In the genomic region with DNA sequence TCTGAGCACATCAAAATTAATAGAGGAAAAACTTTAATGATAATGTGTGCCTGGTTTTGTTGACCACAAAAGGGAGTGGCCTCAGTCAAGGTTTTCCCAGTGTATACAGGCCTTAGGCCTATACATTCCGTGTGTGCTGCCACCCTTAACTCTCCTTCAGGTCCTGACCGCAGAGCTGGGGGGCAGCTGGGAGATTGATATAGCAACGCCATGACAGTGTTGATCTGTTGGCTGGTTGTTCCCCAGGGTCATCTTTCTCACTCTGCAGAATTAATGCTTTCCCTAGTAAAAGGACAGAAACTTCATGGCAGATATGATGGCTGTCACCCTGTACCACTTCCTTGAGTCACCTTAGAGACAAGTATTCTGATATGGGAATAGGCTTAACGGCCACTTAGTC, we compare ENCODE assay signal across 26 mouse cellular contexts. TPM values are rescaled to one million over a fixed set of nuclear protein-coding genes. Genes with fewer than 3 reads are reported as not detected.
DNase-seq lines count a peak whose midpoint lies in the region; ATAC-seq and TF ChIP-seq lines count a peak whose summit lies in the region.
"Had no signal": no experiment of that assay in that cellular context is flagged by ENCODE, and none has a peak within 500 bp of the region (broad histone marks: within the 10 kb centered on the region; RNA-seq: fewer than 3 reads in every experiment).

No protein-coding gene starts in this region.

- no peak for ATAC-seq in intestine, embryonic 14.5 days (replicated peaks; ENCODE audit: low FRiP score, low TSS enrichment, low read depth)
- ATAC-seq in intestine, embryonic 16.5 days: no peak
- ATAC-seq in liver, embryonic 11.5 days (replicated peaks; ENCODE audit: low FRiP score): no peak
- ATAC-seq in liver, postnatal 0 days: no peak
- ATAC-seq: CD4-positive, CD25-positive, alpha-beta regulatory T cell, adult 4 months; forebrain, embryonic 14.5 days had no signal

- peak; percentile 68 for DNase-seq in heart, adult 11 months
- DNase-seq in heart, adult 9 months (ENCODE audit: low spot score in 2 of 2): no peak
- peak; percentile 10 for DNase-seq in intestine, embryonic 14.5 days (ENCODE audit: low spot score)
- DNase-seq in liver, embryonic 11.5 days (ENCODE audit: low spot score): peak; percentile 15
- no peak for DNase-seq in liver, postnatal 0 days
- no peak for DNase-seq in gastrocnemius, postnatal 36 days
- DNase-seq: adrenal gland, adult 2 months; adrenal gland, postnatal 10 days; adrenal gland, postnatal 25 days; B cell, adult 2 months; cerebellum, adult 11 months; cerebellum, adult 18-20 months; cerebellum, adult 8-10 months; cerebellum, adult 9-11 months; cerebellum, postnatal 14 days; cerebellum, postnatal 36 days; embryo, embryonic 11 days had no signal

- TF ChIP-seq EP300 in liver, postnatal 0 days (IDR thresholded peaks at IDR 0.05; ENCODE audit: low read depth): no peak

- H3K27me3 ChIP-seq in intestine, embryonic 14.5 days (replicated peaks; ENCODE audit: control insufficient read depth, insufficient read depth, low read length): no peaks in the 10 kb centered on the region
- no peaks in the 10 kb centered on the region for H3K27me3 ChIP-seq in intestine, embryonic 16.5 days (replicated peaks; ENCODE audit: control insufficient read depth, insufficient read depth, low read length)
- no peaks in the 10 kb centered on the region for H3K27me3 ChIP-seq in liver, embryonic 11.5 days (replicated peaks; ENCODE audit: control insufficient read depth, insufficient read depth, low read length)
- no peaks in the 10 kb centered on the region for H3K27me3 ChIP-seq in liver, postnatal 0 days (ENCODE audit: insufficient read depth, low read length)
- H3K27me3 ChIP-seq: CH12.LX; embryonic facial prominence, embryonic 13.5 days; embryonic facial prominence, embryonic 15.5 days; forebrain, embryonic 12.5 days had no signal

- intact Hi-C loops in gastrocnemius, postnatal 36 days (cut with DNase I): no loop called here

- H3K4me1 ChIP-seq in intestine, embryonic 14.5 days (replicated peaks; ENCODE audit: control insufficient read depth, insufficient read depth, low read length): no peaks in the 10 kb centered on the region
- no peaks in the 10 kb centered on the region for H3K4me1 ChIP-seq in intestine, embryonic 16.5 days (ENCODE audit: control insufficient read depth, insufficient read depth, low read length)
- no peaks in the 10 kb centered on the region for H3K4me1 ChIP-seq in liver, embryonic 11.5 days (replicated peaks; ENCODE audit: control insufficient read depth, insufficient read depth, low read length)
- H3K4me1 ChIP-seq in liver, postnatal 0 days (ENCODE audit: insufficient read depth): no peaks in the 10 kb centered on the region
- H3K4me1 ChIP-seq: embryonic facial prominence, embryonic 15.5 days; forebrain, embryonic 10.5 days; forebrain, embryonic 12.5 days had no signal

- H3K9me3 ChIP-seq in intestine, embryonic 14.5 days (ENCODE audit: control insufficient read depth, low read length): no peaks in the 10 kb centered on the region
- H3K9me3 ChIP-seq in intestine, embryonic 16.5 days (ENCODE audit: control insufficient read depth, low read length): no peaks in the 10 kb centered on the region
- H3K9me3 ChIP-seq in liver, embryonic 11.5 days (ENCODE audit: control insufficient read depth, low read length): no peaks in the 10 kb centered on the region
- no peaks in the 10 kb centered on the region for H3K9me3 ChIP-seq in liver, postnatal 0 days (ENCODE audit: low read length)
- H3K9me3 ChIP-seq: embryonic facial prominence, embryonic 13.5 days; embryonic facial prominence, embryonic 15.5 days; forebrain, embryonic 10.5 days; forebrain, embryonic 12.5 days had no signal

- no peak overlapping the region for H3K4me3 ChIP-seq in intestine, embryonic 14.5 days (ENCODE audit: low read depth, low read length)
- no peak overlapping the region for H3K4me3 ChIP-seq in intestine, embryonic 16.5 days (ENCODE audit: low read length)
- no peak overlapping the region for H3K4me3 ChIP-seq in liver, embryonic 11.5 days (ENCODE audit: low read depth, low read length)
- no peak overlapping the region for H3K4me3 ChIP-seq in liver, postnatal 0 days (ENCODE audit: low read depth, low read length)
- H3K4me3 ChIP-seq: embryonic facial prominence, embryonic 13.5 days; embryonic facial prominence, embryonic 15.5 days; erythroblast, embryonic 14.5 days; forebrain, embryonic 10.5 days; forebrain, embryonic 12.5 days had no signal

- H3K4me2 ChIP-seq in intestine, embryonic 14.5 days (ENCODE audit: low read length): no peak overlapping the region
- no peak overlapping the region for H3K4me2 ChIP-seq in intestine, embryonic 16.5 days (ENCODE audit: low read depth, low read length)
- no peak overlapping the region for H3K4me2 ChIP-seq in liver, embryonic 11.5 days
- no peak overlapping the region for H3K4me2 ChIP-seq in liver, postnatal 0 days (ENCODE audit: low read depth, low read length)
- H3K4me2 ChIP-seq: embryonic facial prominence, embryonic 13.5 days; embryonic facial prominence, embryonic 15.5 days; forebrain, embryonic 12.5 days had no signal

- 0 out of 2 replicates have a peak, but pooled peaks cover 2% of the 10 kb centered on the region for H3K36me3 ChIP-seq in intestine, embryonic 14.5 days (ENCODE audit: control insufficient read depth, insufficient read depth, low read length)
- H3K36me3 ChIP-seq in intestine, embryonic 16.5 days (ENCODE audit: control insufficient read depth, insufficient read depth, low read length): no peaks in the 10 kb centered on the region
- H3K36me3 ChIP-seq in liver, embryonic 11.5 days (ENCODE audit: control insufficient read depth, insufficient read depth, low read length): no peaks in the 10 kb centered on the region
- peaks cover 4% of the 10 kb centered on the region; the same call in 1 of the 2 replicates for H3K36me3 ChIP-seq in liver, postnatal 0 days (replicated peaks; ENCODE audit: insufficient read depth, low read length)
- H3K36me3 ChIP-seq: embryonic facial prominence, embryonic 15.5 days; forebrain, embryonic 12.5 days had no signal

- H3K27ac ChIP-seq in intestine, embryonic 14.5 days (ENCODE audit: low read depth): no peak overlapping the region
- H3K27ac ChIP-seq in intestine, embryonic 16.5 days (ENCODE audit: low read length): no peak overlapping the region
- no peak overlapping the region for H3K27ac ChIP-seq in liver, embryonic 11.5 days (ENCODE audit: low read depth, low read length)
- no peak overlapping the region for H3K27ac ChIP-seq in liver, postnatal 0 days (ENCODE audit: low read depth)
- H3K27ac ChIP-seq: embryonic facial prominence, embryonic 13.5 days; embryonic facial prominence, embryonic 15.5 days; forebrain, embryonic 10.5 days; forebrain, embryonic 12.5 days had no signal

- H3K9ac ChIP-seq in intestine, embryonic 14.5 days (ENCODE audit: low read length): no peak overlapping the region
- no peak overlapping the region for H3K9ac ChIP-seq in intestine, embryonic 16.5 days (ENCODE audit: low read depth, low read length)
- H3K9ac ChIP-seq in liver, embryonic 11.5 days (ENCODE audit: low read depth, low read length): no peak overlapping the region
- H3K9ac ChIP-seq in liver, postnatal 0 days (replicated peaks): no peak overlapping the region
- H3K9ac ChIP-seq: embryonic facial prominence, embryonic 13.5 days; embryonic facial prominence, embryonic 15.5 days; forebrain, embryonic 12.5 days had no signal

- 88% methylated on average over 4 of the region's 4 CpGs for WGBS in intestine, embryonic 14.5 days
- WGBS in intestine, embryonic 16.5 days: 89% methylated on average over 4 of the region's 4 CpGs
- WGBS in liver, embryonic 11.5 days: 86% methylated on average over 4 of the region's 4 CpGs
- 82% methylated on average over 4 of the region's 4 CpGs for WGBS in liver, postnatal 0 days (ENCODE audit: insufficient replicate concordance)

- TF ChIP-seq CTCF in liver, postnatal 0 days (IDR thresholded peaks at IDR 0.05; ENCODE audit: low read depth): no peak

RNA-seq across cellular contexts. Expression of gene Gsdme, which starts 59.3 kb away (rescaled TPM):
- polyA plus RNA-seq in intestine, embryonic 14.5 days (2014; fragmentation: Nextera tagmentation; extraction: Ambion mirVana): 35.2 and 37.8 TPM in 2 replicates
- 27.4 and 27.8 TPM in 2 replicates for polyA plus RNA-seq in intestine, embryonic 16.5 days (2015; fragmentation: Nextera tagmentation; extraction: Ambion mirVana)
- polyA plus RNA-seq in liver, embryonic 11.5 days (2014; fragmentation: Nextera tagmentation; extraction: Ambion mirVana): 28.6 and 30.2 TPM in 2 replicates
- polyA plus RNA-seq in liver, postnatal 0 days (2015; fragmentation: Nextera tagmentation; extraction: Ambion mirVana): 15.7 and 18.1 TPM in 2 replicates
- under 1 TPM; 0.48 to 0.62 TPM for total RNA-seq in gastrocnemius, postnatal 36 days (2021)

Comparison
In these comparisons a context has a peak if more than half of its experiments do, and no peak if none do; other contexts are left out.
1. DNase-seq: peak in heart, adult 11 months (single experiment), intestine, embryonic 14.5 days (single experiment) and liver, embryonic 11.5 days (single experiment); none in heart, adult 9 months (0 of 2), liver, postnatal 0 days (single experiment) and gastrocnemius, postnatal 36 days (0 of 2).